Mouse (Mus musculus) stomach, embryonic 15.5 days (tissue): ENCODE data around the gene Iqsec3. TPM values are rescaled to one million over a fixed set of nuclear protein-coding genes. Genes with fewer than 3 reads are reported as not detected.

Source experiments
- ATAC-seq: fragments of 200-750 bp; cut with Nextera tagmentation; 2 replicates; pipeline ENCODE4 v1.8.0; 2017; ENCODE audit warnings: low read depth, moderate number of reproducible peaks, moderate TSS enrichment; ENCODE audit not compliant: insufficient read depth, low FRiP score
- H3K27ac ChIP-seq: fragments of 300-500 bp; sonication (generic); 2 replicates; pipeline ENCODE4 v1.5.1; 2015; ENCODE audit warnings: mild to moderate bottlenecking, inconsistent platforms
- H3K27me3 ChIP-seq: fragments of 300-500 bp; sonication (generic); replicated peaks from 2 replicates; pipeline ENCODE4 v1.6.1; 2015; ENCODE audit warnings: inconsistent platforms
- H3K36me3 ChIP-seq: fragments of 300-500 bp; sonication (generic); 2 replicates; pipeline ENCODE4 v1.6.1; 2015; ENCODE audit warnings: inconsistent platforms
- H3K4me1 ChIP-seq: fragments of 300-500 bp; sonication (generic); 2 replicates; pipeline ENCODE4 v1.6.1; 2015; ENCODE audit warnings: inconsistent platforms
- H3K4me2 ChIP-seq: fragments of 300-500 bp; sonication (generic); 2 replicates; pipeline ENCODE4 v1.6.1; 2015; ENCODE audit warnings: mild to moderate bottlenecking, inconsistent platforms
- H3K4me3 ChIP-seq: fragments of 300-500 bp; sonication (generic); replicated peaks from 2 replicates; pipeline ENCODE4 v1.5.1; 2015; ENCODE audit warnings: inconsistent platforms
- H3K9ac ChIP-seq: fragments of 300-500 bp; sonication (generic); 2 replicates; pipeline ENCODE4 v1.6.1; 2015; ENCODE audit warnings: inconsistent platforms
- H3K9me3 ChIP-seq: fragments of 300-500 bp; sonication (generic); 2 replicates; pipeline ENCODE4 v1.6.1; 2016; ENCODE audit warnings: inconsistent platforms
- WGBS: fragments of 180-500 bp; shearing (Covaris S2); methylation state at CpG from one replicate; pipeline ENCODE4 v1.1.7; 2015; 5-methylcytosine and 5-hydroxymethylcytosine counted together
- polyA plus RNA-seq: library from polyadenylated mRNA; unstranded; fragments of >200 nt; fragmentation: Nextera tagmentation; extraction: Ambion mirVana; gene quantifications from 2 replicates; pipeline ENCODE4 v1.2.1, GENCODE M21; 2015

Gene Iqsec3
- polyA plus RNA-seq, 1 experiment from 2014 or later: 0.30 TPM

GRCm38 (mm10) chr6:121498819-121499535 lies 25.5 kb upstream of the Iqsec3 start:
- no peaks in the 10 kb centered on the region for H3K27me3 ChIP-seq
- 18% methylated on average over 9 of the region's 9 CpGs for WGBS
- ATAC-seq: no peak

GRCm38 (mm10) chr6:121495606-121496005 lies 22.1 kb upstream of the Iqsec3 start:
- 63% methylated on average over 7 of the region's 7 CpGs for WGBS
- Histone ChIP-seq H3K36me3 (no peaks in the 10 kb centered on the region), H3K9ac (no peak overlapping the region), H3K27me3 (no peaks in the 10 kb centered on the region), H3K4me3 (no peak overlapping the region), H3K9me3 (no peaks in the 10 kb centered on the region), H3K4me1 (no peaks in the 10 kb centered on the region), H3K27ac (no peak overlapping the region), H3K4me2 (no peak overlapping the region)
- no peak for ATAC-seq

More at GRCm38 (mm10) chr6:121498819-121499535, 25.5 kb upstream of the Iqsec3 start:
- no peak overlapping the region for H3K4me2 ChIP-seq
- no peaks in the 10 kb centered on the region for H3K9me3 ChIP-seq
- H3K4me1 ChIP-seq: no peaks in the 10 kb centered on the region
- no peaks in the 10 kb centered on the region for H3K36me3 ChIP-seq
- no peak overlapping the region for H3K27ac ChIP-seq
- H3K9ac ChIP-seq: no peak overlapping the region
- no peak overlapping the region for H3K4me3 ChIP-seq

GRCm38 (mm10) chr6:121495026-121495425 lies 21.5 kb upstream of the Iqsec3 start:
- Histone ChIP-seq H3K4me3 (no peak overlapping the region), H3K4me1 (no peaks in the 10 kb centered on the region), H3K9ac (no peak overlapping the region), H3K27ac (no peak overlapping the region), H3K4me2 (no peak overlapping the region), H3K27me3 (no peaks in the 10 kb centered on the region), H3K36me3 (no peaks in the 10 kb centered on the region), H3K9me3 (no peaks in the 10 kb centered on the region)
- 100% methylated on average over 1 of the region's 1 CpGs for WGBS
- ATAC-seq: no peak

- Histone ChIP-seq H3K36me3 (no peaks in the 10 kb centered on the region), H3K9ac (no peak overlapping the region), H3K4me2 (no peak overlapping the region), H3K9me3 (no peaks in the 10 kb centered on the region), H3K4me1 (no peaks in the 10 kb centered on the region), H3K4me3 (no peak overlapping the region), H3K27me3 (no peaks in the 10 kb centered on the region), H3K27ac (no peak overlapping the region)
- no peak for ATAC-seq
- 69% methylated on average over 4 of the region's 4 CpGs for WGBS
Measured at GRCm38 (mm10) chr6:121494319-121494718, 20.8 kb upstream of the Iqsec3 start.

GRCm38 (mm10) chr6:121491339-121491738 lies 17.9 kb upstream of the Iqsec3 start:
- no peaks in the 10 kb centered on the region for H3K27me3 ChIP-seq
- 82% methylated on average over 5 of the region's 5 CpGs for WGBS
- H3K27ac ChIP-seq: no peak overlapping the region
- no peaks in the 10 kb centered on the region for H3K4me1 ChIP-seq
- H3K4me3 ChIP-seq: no peak overlapping the region
- no peak overlapping the region for H3K4me2 ChIP-seq
- no peak for ATAC-seq
- no peaks in the 10 kb centered on the region for H3K36me3 ChIP-seq
- no peak overlapping the region for H3K9ac ChIP-seq
- H3K9me3 ChIP-seq: no peaks in the 10 kb centered on the region

- ATAC-seq: no peak
- Histone ChIP-seq H3K36me3 (no peaks in the 10 kb centered on the region), H3K4me3 (no peak overlapping the region), H3K4me1 (peaks cover 7% of the 10 kb centered on the region; the same call in 1 of the 2 replicates), H3K9ac (no peak overlapping the region), H3K4me2 (no peak overlapping the region), H3K9me3 (no peaks in the 10 kb centered on the region), H3K27ac (no peak overlapping the region), H3K27me3 (peaks cover 20% of the 10 kb centered on the region)
- 38% methylated on average over 5 of the region's 5 CpGs for WGBS
Measured at GRCm38 (mm10) chr6:121472273-121472672, 1.2 kb downstream of the Iqsec3 start.

- Histone ChIP-seq H3K27ac (no peak overlapping the region), H3K4me1 (no peaks in the 10 kb centered on the region), H3K27me3 (0 out of 2 replicates have a peak, but pooled peaks cover 4% of the 10 kb centered on the region), H3K9me3 (no peaks in the 10 kb centered on the region), H3K9ac (no peak overlapping the region), H3K4me3 (no peak overlapping the region), H3K36me3 (no peaks in the 10 kb centered on the region), H3K4me2 (no peak overlapping the region)
- no peak for ATAC-seq
Measured at GRCm38 (mm10) chr6:121468235-121468634, 5.2 kb downstream of the Iqsec3 start.

- Histone ChIP-seq H3K4me2 (peak overlapping the region; percentile 37), H3K4me3 (no peak overlapping the region), H3K36me3 (no peaks in the 10 kb centered on the region), H3K9me3 (no peaks in the 10 kb centered on the region), H3K27ac (no peak overlapping the region), H3K27me3 (peaks cover 4% of the 10 kb centered on the region; the same call in 1 of the 2 replicates), H3K4me1 (no peaks in the 10 kb centered on the region), H3K9ac (no peak overlapping the region)
- 5% methylated on average over 27 of the region's 28 CpGs for WGBS
- ATAC-seq: no peak
Measured at GRCm38 (mm10) chr6:121462628-121463340, 10.7 kb downstream of the Iqsec3 start.

GRCm38 (mm10) chr6:121457381-121457780 lies 16.1 kb downstream of the Iqsec3 start:
- WGBS: 51% methylated on average over 8 of the region's 8 CpGs
- Histone ChIP-seq H3K27me3 (peaks cover 12% of the 10 kb centered on the region; the same call in 1 of the 2 replicates), H3K9me3 (no peaks in the 10 kb centered on the region), H3K4me2 (no peak overlapping the region), H3K9ac (no peak overlapping the region), H3K36me3 (no peaks in the 10 kb centered on the region), H3K4me1 (no peaks in the 10 kb centered on the region), H3K27ac (no peak overlapping the region), H3K4me3 (no peak overlapping the region)
- no peak for ATAC-seq

- no peak for ATAC-seq
- no peak overlapping the region for H3K27ac ChIP-seq
- WGBS: 81% methylated on average over 3 of the region's 3 CpGs
- no peak overlapping the region for H3K9ac ChIP-seq
- H3K4me1 ChIP-seq: no peaks in the 10 kb centered on the region
- peaks cover 12% of the 10 kb centered on the region; the same call in 1 of the 2 replicates for H3K27me3 ChIP-seq
- H3K4me3 ChIP-seq: no peak overlapping the region
- no peaks in the 10 kb centered on the region for H3K9me3 ChIP-seq
- H3K36me3 ChIP-seq: no peaks in the 10 kb centered on the region
- H3K4me2 ChIP-seq: no peak overlapping the region
Measured at GRCm38 (mm10) chr6:121456651-121457050, 16.8 kb downstream of the Iqsec3 start.

GRCm38 (mm10) chr6:121454549-121455494 lies 18.7 kb downstream of the Iqsec3 start:
- Histone ChIP-seq H3K9me3 (no peaks in the 10 kb centered on the region), H3K27me3 (peaks cover 12% of the 10 kb centered on the region; the same call in 1 of the 2 replicates), H3K4me3 (no peak overlapping the region), H3K4me2 (no peak overlapping the region), H3K36me3 (no peaks in the 10 kb centered on the region), H3K4me1 (no peaks in the 10 kb centered on the region), H3K27ac (no peak overlapping the region), H3K9ac (no peak overlapping the region)
- WGBS: 46% methylated on average over 12 of the region's 12 CpGs
- no peak for ATAC-seq
